Mouse (Mus musculus): ENCODE results near the gene Gas7.
A peak's percentile ranks its signal among the peaks of the same experiment; 100 is the strongest.

The Gas7 gene

GRCm38 (mm10) chr11:67661465-67661864 lies 206.2 kb downstream of the Gas7 start:
- DNase-seq, result no peak

- DNase-seq, result no peak
Observed at GRCm38 (mm10) chr11:67663437-67663836, 208.2 kb downstream of the Gas7 start.

- no peak for DNase-seq
Observed at GRCm38 (mm10) chr11:67664261-67664660, 209.0 kb downstream of the Gas7 start.

GRCm38 (mm10) chr11:67664918-67665317 lies 209.7 kb downstream of the Gas7 start:
- DNase-seq, result no peak

GRCm38 (mm10) chr11:67666129-67666528 lies 210.9 kb downstream of the Gas7 start:
- no peak for DNase-seq

- peak; percentile 70 for DNase-seq
Observed at GRCm38 (mm10) chr11:67667531-67668332, 212.5 kb downstream of the Gas7 start.

GRCm38 (mm10) chr11:67668460-67669007 lies 213.3 kb downstream of the Gas7 start:
- DNase-seq, result no peak

GRCm38 (mm10) chr11:67670031-67670430 lies 214.8 kb downstream of the Gas7 start:
- no peak for DNase-seq

- DNase-seq, result no peak
Observed at GRCm38 (mm10) chr11:67672140-67672539, 216.9 kb downstream of the Gas7 start.

- no peak for DNase-seq
Observed at GRCm38 (mm10) chr11:67675562-67676540, 220.6 kb downstream of the Gas7 start.

GRCm38 (mm10) chr11:67679300-67679699 lies 224.1 kb downstream of the Gas7 start:
- DNase-seq, result no peak

- DNase-seq, result no peak
Observed at GRCm38 (mm10) chr11:67679930-67680329, 224.7 kb downstream of the Gas7 start.

GRCm38 (mm10) chr11:67681871-67682270 lies 226.6 kb downstream of the Gas7 start:
- no peak for DNase-seq

- no peak for DNase-seq
Observed at GRCm38 (mm10) chr11:67686109-67686508, 230.9 kb downstream of the Gas7 start.

GRCm38 (mm10) chr11:67694703-67695376 lies 239.6 kb downstream of the Gas7 start, which contains the start of gene Rcvrn:
Gene Rcvrn (plus strand): TSS chr11:67695326.
- no peak for DNase-seq

- DNase-seq, result peak; percentile 53
Observed at GRCm38 (mm10) chr11:67712976-67713375, 257.7 kb downstream of the Gas7 start.

- DNase-seq, result no peak
Observed at GRCm38 (mm10) chr11:67715382-67715781, 260.1 kb downstream of the Gas7 start.

- no peak for DNase-seq
Observed at GRCm38 (mm10) chr11:67721485-67721884, 266.2 kb downstream of the Gas7 start.

GRCm38 (mm10) chr11:67722399-67723156 lies 267.3 kb downstream of the Gas7 start:
- no peak for DNase-seq

- no peak for DNase-seq
Observed at GRCm38 (mm10) chr11:67723231-67724013, 268.2 kb downstream of the Gas7 start.

- DNase-seq, result no peak
Observed at GRCm38 (mm10) chr11:67727095-67727494, 271.9 kb downstream of the Gas7 start.

Measured in right cerebral cortex, postnatal 4 days (tissue).